Mouse (Mus musculus) erythroblast, adult 5-6 weeks (primary cell): ENCODE data around the gene Atg9a. TPM values are rescaled to one million over a fixed set of nuclear protein-coding genes. Genes with fewer than 3 reads are reported as not detected.

ENCODE experiments used
- ATAC-seq: replicated peaks from 2 replicates; pipeline ENCODE4 v1.8.0; 2016; ENCODE audit warnings: moderate number of reproducible peaks, mild to moderate bottlenecking, moderate TSS enrichment, inconsistent platforms; ENCODE audit not compliant: poor library complexity, low FRiP score, severe bottlenecking
- total RNA-seq, 2 experiments: library from RNA; stranded (forward) in 1 of 2; stranded (reverse) in 1 of 2; fragments of 150-400 nt in 1 of 2; fragments of 200-764, 138-1000 nt in 1 of 2; gene quantifications; 2 replicates each; pipeline versions ENCODE4 v1.2.3 to v1.2.4; 2015 to 2017; ENCODE audit warnings: low replicate concordance in 2 of 2

Gene Atg9a
- total RNA-seq, 2 experiments from 2014 or later: 131 to 142 TPM

- ATAC-seq: peak; percentile 64
These were observed 25.0 kb upstream of the Atg9a start for GRCm38 (mm10) chr1:75216797-75217585.

GRCm38 (mm10) chr1:75215785-75216184 lies 23.8 kb upstream of the Atg9a start:
- no peak for ATAC-seq

GRCm38 (mm10) chr1:75214886-75215285 lies 22.9 kb upstream of the Atg9a start:
- no peak for ATAC-seq

GRCm38 (mm10) chr1:75214442-75214841 lies 22.4 kb upstream of the Atg9a start:
- no peak for ATAC-seq

GRCm38 (mm10) chr1:75213096-75213495 lies 21.1 kb upstream of the Atg9a start:
- ATAC-seq: no peak

GRCm38 (mm10) chr1:75212542-75212941 lies 20.5 kb upstream of the Atg9a start:
- ATAC-seq: no peak

GRCm38 (mm10) chr1:75211141-75211708 lies 19.2 kb upstream of the Atg9a start:
- ATAC-seq: 0 out of 2 replicates have a peak, but pooled peaks have one; percentile 0

- peak; percentile 83 for ATAC-seq
These were observed 18.4 kb upstream of the Atg9a start, which contains the start of the genes Glb1l and Stk16 for GRCm38 (mm10) chr1:75210136-75211087. Glb1l (minus strand) TSS chr1:75210813. Stk16 (plus strand) TSS chr1:75210838.

- ATAC-seq: peak; percentile 29; the same call in 1 of the 2 replicates
These were observed 17.1 kb upstream of the Atg9a start for GRCm38 (mm10) chr1:75208967-75209678.

GRCm38 (mm10) chr1:75201236-75201635 lies 9.2 kb upstream of the Atg9a start:
- no peak for ATAC-seq

GRCm38 (mm10) chr1:75192452-75192851 lies 456 bp upstream of the Atg9a start:
- peak; percentile 48 for ATAC-seq

- ATAC-seq: peak; percentile 8
These were observed 756 bp downstream of the Atg9a start for GRCm38 (mm10) chr1:75191258-75191621.

- peak; percentile 58 for ATAC-seq
These were observed 1.4 kb downstream of the Atg9a start for GRCm38 (mm10) chr1:75190577-75190976.

- ATAC-seq: no peak
These were observed 4.0 kb downstream of the Atg9a start for GRCm38 (mm10) chr1:75187914-75188483.

- no peak for ATAC-seq
These were observed 4.9 kb downstream of the Atg9a start for GRCm38 (mm10) chr1:75187126-75187525.

GRCm38 (mm10) chr1:75185495-75185894 lies 6.5 kb downstream of the Atg9a start:
- no peak for ATAC-seq

- ATAC-seq: no peak
These were observed 9.8 kb downstream of the Atg9a start for GRCm38 (mm10) chr1:75182160-75182559.

GRCm38 (mm10) chr1:75181377-75181870 lies 10.6 kb downstream of the Atg9a start:
- ATAC-seq: no peak

- no peak for ATAC-seq
These were observed 11.3 kb downstream of the Atg9a start for GRCm38 (mm10) chr1:75180741-75181140.
